Mouse (Mus musculus) retina, postnatal 7 days (tissue): ENCODE measurements around the gene Dlx6.

ENCODE experiments used
- DNase-seq: peaks from one replicate; pipeline ENCODE4 v3.0.0-alpha.2; 2012; ENCODE audit warnings: low read depth, low spot score

Dlx6 gene

GRCm38 (mm10) chr6:6863160-6863870 lies at the start of gene Dlx6:
Dlx6 (plus strand) TSS chr6:6863334.
- no peak for DNase-seq

DNA sequence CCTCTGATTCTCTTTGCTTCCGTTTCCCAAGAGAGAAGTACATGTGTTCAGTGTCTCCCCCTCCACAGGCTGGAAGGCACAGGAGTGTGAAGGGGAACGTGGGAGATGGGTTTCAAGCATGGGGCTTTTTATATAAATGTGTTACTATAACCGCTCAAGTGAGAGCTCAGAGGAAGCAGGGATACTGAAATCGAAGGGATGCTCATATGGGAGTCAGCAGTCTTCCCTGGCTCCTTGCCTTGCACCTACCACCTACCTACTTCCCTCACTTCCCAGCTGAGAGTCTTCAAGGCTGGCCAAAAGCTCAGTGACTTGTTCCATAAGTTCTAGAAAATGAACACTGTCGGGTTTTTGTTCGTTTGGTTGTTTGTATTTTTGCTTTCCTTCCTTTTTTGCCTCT lies 46.3 kb upstream of the Dlx6 start:
- DNase-seq, result no peak

DNA sequence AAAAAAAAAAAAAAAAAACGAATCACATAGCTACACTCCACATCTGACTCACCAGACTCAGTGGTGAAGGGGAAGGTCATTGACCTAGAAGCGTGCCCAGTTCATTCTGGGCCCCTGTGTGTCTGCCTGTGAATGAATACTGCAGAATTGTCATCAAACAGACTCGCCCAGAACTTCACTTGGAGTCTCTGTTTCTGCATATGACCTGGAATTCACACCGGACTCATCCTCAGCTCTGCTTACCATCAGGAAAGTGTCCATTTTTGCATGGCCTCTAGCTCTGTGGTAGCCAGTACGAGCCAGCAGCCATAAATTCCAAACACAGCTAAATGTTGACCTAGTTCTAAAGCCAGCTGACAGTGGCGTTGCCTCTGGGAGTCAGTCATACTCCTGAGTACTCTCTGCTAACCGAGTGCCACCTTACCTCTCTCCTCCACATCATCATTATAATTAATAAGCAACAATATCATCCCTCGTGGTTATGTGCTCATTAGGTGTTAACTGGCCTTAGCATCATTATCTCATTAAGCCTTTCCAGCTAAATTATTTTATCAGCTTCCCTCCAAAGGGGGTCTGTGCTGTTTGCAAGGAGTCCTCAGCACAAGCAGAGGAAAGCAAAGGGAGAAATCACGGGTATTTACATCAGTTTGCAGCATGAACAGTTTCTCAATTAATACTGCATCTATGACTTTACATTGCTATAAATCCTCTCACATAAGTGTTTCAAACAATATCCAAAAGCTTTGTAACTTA lies 44.9 kb upstream of the Dlx6 start:
- DNase-seq, result no peak

- no peak for DNase-seq
These were observed 44.0 kb upstream of the Dlx6 start for GRCm38 (mm10) chr6:6819134-6819533.

- DNase-seq, result no peak
These were observed 37.8 kb upstream of the Dlx6 start for GRCm38 (mm10) chr6:6825313-6825712.

DNA sequence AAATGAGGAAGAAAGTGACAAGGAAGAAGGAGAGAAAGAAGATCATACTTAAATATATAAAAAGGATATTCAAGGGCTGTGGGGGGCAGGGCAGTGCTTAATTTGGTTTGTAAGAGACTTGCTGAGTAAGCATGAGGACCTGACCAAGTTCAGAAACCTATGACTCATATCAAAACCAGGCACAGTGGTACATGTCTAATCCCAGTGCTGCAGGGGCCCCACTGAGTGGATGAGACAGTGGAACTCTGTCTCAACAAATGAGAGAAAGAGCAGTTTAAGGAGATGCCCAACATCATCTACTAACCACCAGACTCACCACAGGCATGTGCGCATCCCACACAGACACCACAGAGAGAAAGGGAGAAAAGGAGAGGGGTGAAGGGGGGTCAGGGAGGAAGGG lies 36.3 kb upstream of the Dlx6 start:
- DNase-seq, result no peak

DNA sequence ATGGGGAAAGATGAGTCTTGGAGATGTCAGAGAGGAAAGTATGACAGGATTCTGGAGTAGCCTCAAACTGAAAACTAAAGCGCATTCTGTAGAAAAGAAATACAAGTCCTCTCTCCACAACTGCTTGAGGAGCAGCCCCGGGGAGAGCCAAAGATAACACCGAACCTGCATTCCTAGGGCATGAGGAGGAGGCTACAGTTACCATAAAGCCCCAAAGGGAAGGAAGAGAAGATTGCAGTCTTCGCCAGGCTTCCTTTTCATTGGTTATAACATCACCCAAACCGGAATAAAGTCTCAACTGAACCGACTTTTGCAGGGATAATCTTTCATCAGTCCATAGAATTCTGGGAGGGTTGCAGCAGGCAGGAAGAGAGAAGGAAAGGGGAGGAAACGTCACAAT lies 32.7 kb upstream of the Dlx6 start:
- DNase-seq, result no peak

- no peak for DNase-seq
These were observed 29.8 kb upstream of the Dlx6 start for GRCm38 (mm10) chr6:6833301-6833700.

DNA sequence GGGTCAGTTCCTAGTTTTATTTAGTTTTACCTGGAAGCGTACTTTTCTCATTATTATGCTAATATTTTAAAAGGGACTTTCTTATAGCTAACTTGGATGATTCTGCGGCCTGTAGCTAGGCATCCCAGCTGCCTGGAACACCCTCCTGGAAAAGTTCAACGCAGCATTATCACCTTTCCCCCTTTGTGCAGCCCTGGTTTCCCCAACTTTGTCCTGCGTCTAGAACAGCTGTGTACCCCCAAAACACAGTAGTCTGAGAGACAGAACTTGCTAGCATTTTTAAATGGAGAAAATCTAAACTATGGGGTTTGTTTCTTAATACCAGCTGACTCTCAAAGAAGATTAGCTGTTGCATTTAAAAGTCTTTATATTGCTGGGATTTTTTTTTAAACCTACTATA lies 14.6 kb upstream of the Dlx6 start:
- no peak for DNase-seq

- no peak for DNase-seq
These were observed 13.4 kb upstream of the Dlx6 start for GRCm38 (mm10) chr6:6849744-6850143.

- DNase-seq, result no peak
These were observed 12.6 kb upstream of the Dlx6 start for GRCm38 (mm10) chr6:6850324-6851060.

DNA sequence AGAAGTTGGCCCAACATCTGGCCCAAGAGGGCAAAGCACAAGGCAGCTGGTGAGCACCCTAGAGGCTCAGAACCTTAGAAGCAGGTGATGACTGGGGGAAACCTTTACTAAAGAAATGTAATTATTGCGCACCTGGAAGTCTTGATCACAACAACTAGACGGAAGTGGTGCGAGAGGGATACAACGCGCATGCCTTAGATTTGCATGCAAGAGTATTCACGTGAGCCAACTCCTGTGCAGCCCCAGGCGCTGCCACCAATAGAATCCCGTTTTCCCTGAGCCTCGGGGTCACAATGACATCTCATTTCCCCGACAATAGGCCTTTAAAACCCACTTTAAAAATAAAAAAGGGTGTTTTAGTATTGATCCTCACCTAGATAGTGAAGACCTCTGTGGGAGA lies 12.0 kb upstream of the Dlx6 start:
- no peak for DNase-seq

- DNase-seq, result no peak
These were observed 10.2 kb upstream of the Dlx6 start for GRCm38 (mm10) chr6:6852944-6853343.

DNA sequence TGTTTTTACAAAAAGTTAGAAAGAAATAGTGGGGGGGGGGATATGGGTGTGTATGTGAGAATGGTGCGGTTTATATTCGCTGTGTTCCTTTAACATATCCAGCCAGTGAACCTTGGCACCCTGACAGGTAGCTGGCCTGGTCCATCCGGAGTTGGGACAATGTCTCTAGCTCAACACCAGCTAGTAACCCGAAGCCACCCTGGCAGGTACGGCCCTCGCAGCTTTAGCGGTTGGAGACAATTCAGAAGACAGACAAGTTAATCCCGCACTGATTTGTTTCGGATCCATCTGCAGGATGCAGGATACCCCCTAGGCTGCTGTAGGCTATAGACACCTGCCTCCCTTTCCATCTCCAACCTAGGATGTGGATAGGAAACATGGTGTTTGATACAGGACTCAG lies 9.0 kb upstream of the Dlx6 start:
- DNase-seq, result no peak

DNA sequence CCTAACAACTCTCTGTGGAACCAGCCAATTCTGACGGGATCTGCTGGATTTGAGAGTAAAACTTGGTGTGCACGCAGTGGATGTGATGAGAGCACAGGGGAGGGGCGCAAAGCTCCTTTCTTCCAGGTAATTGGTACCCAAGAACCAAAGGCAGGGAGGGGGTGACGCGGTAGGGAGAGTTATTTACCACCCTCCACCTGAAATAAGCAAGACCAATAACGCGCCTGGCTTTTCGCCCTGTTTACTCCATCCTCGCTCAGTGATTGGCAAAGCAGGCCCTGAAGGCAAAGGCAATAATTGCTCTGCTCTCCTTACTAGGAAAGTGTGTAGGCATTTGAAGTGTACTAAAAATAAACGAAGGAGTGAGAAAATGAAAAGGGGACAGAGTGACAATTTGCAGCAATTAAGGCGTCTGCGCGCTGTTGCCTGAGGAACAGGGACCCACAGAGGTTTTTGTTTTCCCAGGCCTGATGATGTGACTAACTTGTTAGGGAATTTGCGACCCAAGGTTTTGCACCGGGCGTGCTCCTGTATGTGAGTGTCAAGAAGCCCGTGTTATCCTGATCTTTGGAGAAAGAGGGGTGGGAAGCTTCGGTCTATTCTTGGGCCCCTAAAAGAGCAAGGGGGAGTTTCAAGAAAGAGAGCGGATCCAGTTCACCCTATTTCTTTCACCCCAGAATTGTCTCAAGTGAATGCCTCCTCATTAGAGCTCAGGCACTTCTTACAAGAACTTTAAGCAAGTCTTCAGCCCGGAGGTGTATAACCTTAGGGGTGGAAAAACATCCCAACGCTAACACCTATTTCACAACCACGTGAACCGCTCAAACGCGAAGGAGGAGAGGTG lies 8.0 kb upstream of the Dlx6 start:
- no peak for DNase-seq

DNA sequence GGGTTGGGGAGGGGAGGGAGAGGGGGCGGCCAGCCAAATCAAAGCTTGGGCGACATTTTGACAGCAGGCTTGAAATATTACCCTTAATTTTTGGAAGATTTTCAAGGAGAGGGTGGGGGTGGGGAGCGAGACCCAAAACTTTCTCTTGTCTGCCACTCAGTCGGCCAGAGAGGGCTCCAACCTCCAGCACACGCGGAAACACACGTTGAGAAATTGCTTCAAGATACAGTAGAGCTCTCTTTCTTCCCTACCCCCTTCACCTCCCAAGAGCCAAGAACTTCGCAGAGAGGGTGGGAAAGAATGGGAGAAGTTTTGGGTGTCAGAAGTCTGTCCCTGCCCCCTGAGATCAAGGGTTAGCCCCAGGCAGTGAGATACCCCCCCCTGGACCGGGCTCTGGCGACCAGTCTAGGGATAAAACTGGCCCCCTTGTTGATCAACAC lies 7.4 kb upstream of the Dlx6 start:
- DNase-seq, result no peak

DNA sequence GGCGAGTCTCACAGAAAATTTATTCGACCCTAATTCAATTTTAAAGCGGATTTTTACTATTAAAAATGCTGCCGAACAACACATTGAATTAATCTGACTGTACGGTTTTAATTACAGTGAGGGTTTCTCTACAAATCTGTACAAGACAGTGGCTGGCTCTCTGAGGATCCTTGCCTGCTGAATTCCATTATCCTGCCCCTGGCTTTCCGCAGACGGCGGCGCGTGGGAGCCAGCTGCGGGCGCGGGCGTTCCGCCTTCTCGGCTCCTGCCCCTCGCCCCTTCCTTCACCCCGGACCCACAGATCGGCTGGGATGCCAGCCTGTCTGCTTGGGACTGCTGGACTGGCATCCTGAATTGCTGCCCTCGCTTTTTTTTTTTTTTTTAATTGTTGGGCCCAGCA lies 6.8 kb upstream of the Dlx6 start:
- no peak for DNase-seq

- DNase-seq, result no peak
These were observed 6.3 kb upstream of the Dlx6 start for GRCm38 (mm10) chr6:6856881-6857280.

DNA sequence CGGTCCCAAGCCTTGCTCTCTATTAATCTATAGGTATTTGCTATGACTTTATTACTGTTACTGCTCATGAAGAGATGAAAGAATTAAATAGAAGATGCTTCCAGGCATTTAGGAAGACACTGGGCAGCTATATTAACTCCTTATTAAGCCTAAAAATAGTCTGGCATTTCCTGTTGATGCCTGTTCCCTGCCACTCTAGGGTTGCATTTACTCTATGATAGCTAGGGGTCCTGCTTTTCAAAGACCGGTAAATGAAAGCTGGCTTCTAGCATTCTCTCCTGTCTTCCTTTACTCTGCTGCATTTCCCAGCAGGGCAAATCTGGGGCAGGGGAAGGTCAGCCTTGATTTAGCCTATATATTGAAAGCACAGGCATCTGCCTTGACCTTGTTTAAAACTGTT lies 5.4 kb upstream of the Dlx6 start:
- no peak for DNase-seq

DNA sequence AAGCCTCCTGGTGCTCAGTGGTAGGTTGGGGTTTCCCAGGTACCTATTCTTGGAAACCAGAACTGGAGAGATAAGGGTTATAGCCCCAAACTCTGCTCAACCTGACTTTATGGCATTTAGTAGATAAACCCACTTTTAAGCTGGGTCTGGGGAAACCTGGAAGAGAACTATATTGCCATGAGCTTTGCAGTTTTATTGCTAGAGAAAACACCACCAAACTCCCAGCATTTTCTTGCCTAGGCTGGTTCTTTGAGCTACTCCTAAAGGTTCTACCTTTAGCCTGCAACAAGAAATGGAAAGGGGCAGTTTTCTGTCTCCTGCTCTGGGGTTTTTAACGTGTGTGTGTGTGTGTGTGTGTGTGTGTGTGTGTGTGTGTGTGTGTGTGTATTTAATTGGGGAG lies 4.6 kb upstream of the Dlx6 start:
- DNase-seq, result no peak

DNA sequence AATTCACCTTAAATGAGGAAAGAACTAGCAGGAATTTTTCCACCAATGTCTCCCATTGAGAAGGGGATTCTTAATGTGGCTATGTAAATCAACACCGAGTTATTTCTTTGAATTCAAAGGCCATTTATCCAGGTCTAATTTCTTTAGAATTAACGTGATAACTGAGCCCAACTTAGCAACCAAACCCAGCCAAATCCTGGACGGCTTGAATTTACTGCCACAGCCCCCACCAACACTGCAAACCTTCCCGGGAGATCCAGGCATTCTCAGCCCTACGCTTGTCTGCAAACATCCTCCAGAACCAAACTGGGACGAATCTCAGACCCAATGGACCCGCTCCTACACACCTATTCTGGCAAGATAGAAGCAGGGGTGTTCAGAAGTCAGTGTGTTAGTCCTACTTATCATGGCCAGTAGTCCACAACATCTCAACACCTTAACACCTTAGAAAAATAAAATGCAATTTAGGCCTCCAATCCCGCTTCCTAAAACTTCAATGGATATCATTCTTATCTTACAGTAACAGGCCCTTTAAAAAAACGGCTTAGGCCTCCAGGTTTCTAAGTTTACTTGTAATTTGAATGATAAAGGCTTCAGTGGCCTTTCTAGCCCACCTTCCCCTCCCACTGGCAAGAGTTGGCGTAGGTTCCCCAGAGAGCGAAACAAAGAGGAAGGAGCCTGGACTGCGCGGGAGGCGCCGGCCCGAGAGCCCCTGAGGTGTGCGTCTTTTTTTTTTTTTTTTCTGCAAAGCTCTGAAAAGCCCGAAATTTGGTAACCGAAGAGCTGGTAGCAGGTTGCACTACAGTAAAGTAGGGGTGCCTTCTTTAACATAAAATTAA lies 3.8 kb upstream of the Dlx6 start:
- DNase-seq, result no peak
